Comparison of ENCODE assay signal across 8 mouse cellular contexts in genomic region chr5:74530785-74531184, GRCm38 (mm10). TPM values are rescaled to one million over a fixed set of nuclear protein-coding genes. Genes with fewer than 3 reads are reported as not detected.
DNase-seq lines count a peak whose midpoint lies in the region; ATAC-seq and TF ChIP-seq lines count a peak whose summit lies in the region.

No protein-coding gene starts in this region.

- no peaks in the 10 kb centered on the region for H3K27me3 ChIP-seq in cerebellum, adult 2 months (ENCODE audit: control insufficient read depth, insufficient read depth, low read length)
- H3K27me3 ChIP-seq in thymus, adult 2 months (ENCODE audit: control insufficient read depth, insufficient read depth, low read length): no peaks in the 10 kb centered on the region
- no peaks in the 10 kb centered on the region for H3K27me3 ChIP-seq in liver, embryonic 11.5 days (replicated peaks; ENCODE audit: control insufficient read depth, insufficient read depth, low read length)

- no peaks in the 10 kb centered on the region; the same call in 1 of the 2 replicates for H3K4me1 ChIP-seq in cerebellum, adult 2 months (ENCODE audit: control insufficient read depth, insufficient read depth, low read length)
- peaks cover 10% of the 10 kb centered on the region for H3K4me1 ChIP-seq in thymus, adult 2 months (replicated peaks; ENCODE audit: control insufficient read depth, insufficient read depth, low read length)
- H3K4me1 ChIP-seq in liver, embryonic 11.5 days (replicated peaks; ENCODE audit: control insufficient read depth, insufficient read depth, low read length): peaks cover 14% of the 10 kb centered on the region

- H3K9ac ChIP-seq in liver, embryonic 11.5 days (ENCODE audit: low read depth, low read length): peak overlapping the region; percentile 74

- ATAC-seq in liver, embryonic 11.5 days (replicated peaks; ENCODE audit: low FRiP score): no peak

- TF ChIP-seq POLR2A in cerebellum, adult 2 months (IDR thresholded peaks at IDR 0.05; ENCODE audit: borderline replicate concordance, insufficient read depth, low read length): no peak
- TF ChIP-seq POLR2A in thymus, adult 2 months (IDR thresholded peaks at IDR 0.05; ENCODE audit: control insufficient read depth, extremely low read depth, insufficient read depth, low read length, poor library complexity): no peak

- TF ChIP-seq CTCF in cerebellum, adult 2 months (IDR thresholded peaks at IDR 0.05; ENCODE audit: borderline replicate concordance, insufficient read depth, low read depth, low read length): no peak
- TF ChIP-seq CTCF in thymus, adult 2 months (IDR thresholded peaks at IDR 0.05; ENCODE audit: borderline replicate concordance, control insufficient read depth, extremely low read depth, insufficient read depth, low read length, poor library complexity): no peak

- DNase-seq in cerebellum, adult 2 months: no peak
- DNase-seq in cerebellum, postnatal 25 days: no peak
- DNase-seq in thymus, adult 2 months: no peak
- DNase-seq in thymus, postnatal 36 days: no peak
- DNase-seq in liver, embryonic 11.5 days (ENCODE audit: low spot score): no peak
- peak; percentile 2 for DNase-seq in yolk sac, embryonic 10.5 days (ENCODE audit: low spot score)
- no peak for DNase-seq in cerebellum, adult 11 months
- no peak for DNase-seq in frontal cortex, postnatal 14 days (ENCODE audit: low spot score in 2 of 2)

- H3K9me3 ChIP-seq in liver, embryonic 11.5 days (ENCODE audit: control insufficient read depth, low read length): no peaks in the 10 kb centered on the region

- peak overlapping the region; percentile 89 for H3K4me3 ChIP-seq in cerebellum, adult 2 months (replicated peaks; ENCODE audit: insufficient read depth, low read depth, low read length)
- H3K4me3 ChIP-seq in thymus, adult 2 months (ENCODE audit: control insufficient read depth, insufficient read depth, low read length): peak overlapping the region; percentile 79
- peak overlapping the region; percentile 89 for H3K4me3 ChIP-seq in liver, embryonic 11.5 days (ENCODE audit: low read depth, low read length)

- H3K36me3 ChIP-seq in thymus, adult 2 months (ENCODE audit: control insufficient read depth, insufficient read depth, low read length): no peaks in the 10 kb centered on the region
- no peaks in the 10 kb centered on the region for H3K36me3 ChIP-seq in liver, embryonic 11.5 days (ENCODE audit: control insufficient read depth, insufficient read depth, low read length)

- 18% methylated on average over 16 of the region's 16 CpGs for WGBS in cerebellum, adult 2 months
- WGBS in thymus, adult 2 months: 5% methylated on average over 16 of the region's 16 CpGs
- WGBS in liver, embryonic 11.5 days: 15% methylated on average over 16 of the region's 16 CpGs

- H3K27ac ChIP-seq in cerebellum, adult 2 months (ENCODE audit: insufficient read depth, low read length): no peak overlapping the region
- no peak overlapping the region for H3K27ac ChIP-seq in thymus, adult 2 months (ENCODE audit: control insufficient read depth, insufficient read depth, low read length)
- no peak overlapping the region for H3K27ac ChIP-seq in liver, embryonic 11.5 days (ENCODE audit: low read depth, low read length)

- peak overlapping the region; percentile 84 for H3K4me2 ChIP-seq in liver, embryonic 11.5 days

RNA-seq across cellular contexts. Expression of gene Scfd2, which starts 0.8 kb away (rescaled TPM):
- 17.7 and 18.3 TPM in 2 replicates for polyA plus RNA-seq in cerebellum, adult 2 months (2012; rRNA removed)
- 14.5 and 15.3 TPM in 2 replicates for polyA plus RNA-seq in thymus, adult 2 months (2012; rRNA removed)
- polyA plus RNA-seq in liver, embryonic 11.5 days (2014; fragmentation: Nextera tagmentation; extraction: Ambion mirVana): 20.7 and 21.8 TPM in 2 replicates

RNA-seq across cellular contexts. Expression of gene Fip1l1, which starts 4.5 kb away (rescaled TPM):
- 61.1 and 62.9 TPM in 2 replicates for polyA plus RNA-seq in cerebellum, adult 2 months (2012; rRNA removed)
- 48.9 and 49.0 TPM in 2 replicates for polyA plus RNA-seq in thymus, adult 2 months (2012; rRNA removed)
- polyA plus RNA-seq in liver, embryonic 11.5 days (2014; fragmentation: Nextera tagmentation; extraction: Ambion mirVana): 83.8 and 88.7 TPM in 2 replicates
